Mouse (Mus musculus): ENCODE measurements around the gene Fbxl21.

The Fbxl21 gene

DNA sequence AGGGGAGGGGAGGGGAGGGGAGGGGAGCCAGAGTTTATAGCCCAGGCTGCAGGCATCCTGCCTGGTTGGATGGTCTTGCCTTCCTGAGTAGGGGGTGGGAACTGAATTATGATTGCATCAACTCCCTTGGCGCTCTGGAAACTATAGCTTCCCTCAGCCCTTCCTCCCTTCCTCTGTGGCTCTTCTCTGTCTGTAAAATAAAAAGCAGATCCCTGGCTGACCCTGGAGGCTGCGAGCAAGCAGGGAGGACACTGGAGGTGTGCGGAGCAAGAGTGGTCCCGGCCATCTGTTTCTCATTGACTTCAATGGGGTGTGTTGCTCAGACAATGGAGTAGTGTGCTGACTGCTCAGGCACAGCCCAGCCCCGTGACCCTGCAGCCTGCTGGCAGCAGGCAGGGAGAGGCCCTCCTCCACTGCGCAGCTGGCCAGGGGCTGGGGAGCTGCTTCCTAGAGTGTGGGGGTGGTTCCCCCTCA, 59.7 kb downstream of the Fbxl21 start:
- peak; percentile 90 for DNase-seq (ENCODE audit: low spot score)

GRCm38 (mm10) chr13:56582720-56583119, 60.4 kb downstream of the Fbxl21 start:
- DNase-seq (ENCODE audit: low spot score) = peak; percentile 78

- DNase-seq (ENCODE audit: low spot score) = no peak
Observed at GRCm38 (mm10) chr13:56586046-56586445, 63.8 kb downstream of the Fbxl21 start.

All from MN1 (cell line).